Mouse (Mus musculus) midbrain, embryonic 11.5 days (tissue): ENCODE measurements around the gene Padi2. TPM values are rescaled to one million over a fixed set of nuclear protein-coding genes. Genes with fewer than 3 reads are reported as not detected.

Experiments used
- ATAC-seq: fragments of 200-750 bp; cut with Nextera tagmentation; 2 replicates; pipeline ENCODE4 v1.8.0; 2017; ENCODE audit warnings: moderate TSS enrichment, moderate library complexity; ENCODE audit not compliant: low FRiP score
- DNase-seq: peaks from one replicate; pipeline ENCODE4 v3.0.0; 2015; ENCODE audit warnings: low spot score; ENCODE audit errors: missing footprints
- H3K27ac ChIP-seq: fragments of 300-500 bp; sonication (generic); 2 replicates; pipeline ENCODE4 v1.5.1; 2014; ENCODE audit warnings: low read depth, low read length
- H3K27me3 ChIP-seq: fragments of 300-500 bp; sonication (generic); 2 replicates; pipeline ENCODE4 v1.6.1; 2014; ENCODE audit warnings: mild to moderate bottlenecking, low read length, moderate library complexity, mixed read lengths; ENCODE audit not compliant: control insufficient read depth, insufficient read depth
- H3K36me3 ChIP-seq: fragments of 300-500 bp; sonication (generic); 2 replicates; pipeline ENCODE4 v1.6.1; 2014; ENCODE audit warnings: mild to moderate bottlenecking, low read length, moderate library complexity, mixed read lengths; ENCODE audit not compliant: control insufficient read depth, insufficient read depth
- H3K4me1 ChIP-seq: fragments of 300-500 bp; sonication (generic); 2 replicates; pipeline ENCODE4 v1.6.1; 2014; ENCODE audit warnings: low read length; ENCODE audit not compliant: control insufficient read depth, insufficient read depth
- H3K4me2 ChIP-seq: fragments of 300-500 bp; sonication (generic); 2 replicates; pipeline ENCODE4 v1.6.1; 2014; ENCODE audit warnings: mild to moderate bottlenecking, moderate library complexity
- H3K4me3 ChIP-seq: fragments of 300-500 bp; sonication (generic); 2 replicates; pipeline ENCODE4 v1.5.1; 2014; ENCODE audit warnings: low read depth, low read length
- H3K9ac ChIP-seq: fragments of 300-500 bp; sonication (generic); 2 replicates; pipeline ENCODE4 v1.6.1; 2014; ENCODE audit warnings: low read length
- H3K9me3 ChIP-seq: fragments of 300-500 bp; sonication (generic); 2 replicates; pipeline ENCODE4 v1.6.1; 2016; ENCODE audit warnings: low read length; ENCODE audit not compliant: control insufficient read depth
- WGBS: fragments of 180-500 bp; shearing (Covaris S2); extraction: QIAGEN DNeasy Blood & Tissue Kit; methylation state at CpG from one replicate; pipeline ENCODE4 v1.1.7; 2014; 5-methylcytosine and 5-hydroxymethylcytosine counted together
- polyA plus RNA-seq: library from polyadenylated mRNA; unstranded; fragments of >200 nt; fragmentation: Nextera tagmentation; extraction: Ambion mirVana; gene quantifications from 2 replicates; pipeline ENCODE4 v1.2.1, GENCODE M21; 2014

The Padi2 gene
- polyA plus RNA-seq, 1 experiment from 2014 or later: 0.49 TPM

DNA sequence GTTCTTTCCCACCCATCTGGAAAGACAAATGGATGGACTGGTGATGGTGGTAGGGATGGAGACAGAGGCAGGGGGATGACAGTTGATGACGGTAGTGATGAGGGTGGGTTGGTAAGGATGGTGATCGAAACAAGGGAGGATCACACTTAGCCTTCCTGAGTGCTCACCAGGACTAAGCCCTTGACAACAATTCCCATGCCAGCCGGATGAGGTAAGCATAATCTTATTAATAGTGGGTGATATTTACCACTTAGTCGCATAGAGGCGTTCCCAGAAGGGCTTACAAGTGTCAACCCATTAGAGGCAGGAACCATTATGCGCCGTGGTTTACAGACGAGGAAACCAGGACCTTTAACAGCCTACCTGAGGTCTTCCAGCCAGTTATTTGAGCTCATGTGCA is 36.2 kb upstream of the Padi2 start:
- no peak overlapping the region for H3K27ac ChIP-seq
- no peaks in the 10 kb centered on the region for H3K27me3 ChIP-seq
- 89% methylated on average over 8 of the region's 8 CpGs for WGBS
- H3K4me1 ChIP-seq: peaks cover 9% of the 10 kb centered on the region
- H3K4me3 ChIP-seq: no peak overlapping the region
- H3K9me3 ChIP-seq: 0 out of 2 replicates have a peak, but pooled peaks cover 3% of the 10 kb centered on the region
- no peak for ATAC-seq
- peak; percentile 79 for DNase-seq
- no peaks in the 10 kb centered on the region for H3K36me3 ChIP-seq
- no peak overlapping the region for H3K4me2 ChIP-seq
- no peak overlapping the region for H3K9ac ChIP-seq

DNA sequence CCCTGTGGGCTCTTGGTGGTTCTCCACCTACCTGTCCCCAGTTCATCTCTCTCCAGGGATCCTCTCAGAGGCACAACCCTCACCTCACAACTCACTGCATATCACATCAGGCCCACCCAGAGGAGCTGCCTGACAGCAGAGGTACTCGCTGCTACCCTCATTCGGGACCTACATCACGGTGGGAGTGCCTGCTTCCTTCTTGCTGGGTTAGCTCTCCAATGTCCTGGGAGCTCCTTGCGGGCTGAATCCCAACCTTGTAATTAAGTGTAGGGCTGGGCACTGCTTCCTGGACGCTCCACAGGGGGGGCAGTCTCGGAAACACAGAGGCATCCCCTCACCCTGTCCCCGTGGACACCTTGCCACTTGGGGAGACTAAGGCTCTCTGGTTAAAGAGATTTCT is 35.3 kb upstream of the Padi2 start:
- no peak for ATAC-seq
- H3K9ac ChIP-seq: no peak overlapping the region
- WGBS: 80% methylated on average over 7 of the region's 7 CpGs
- no peaks in the 10 kb centered on the region for H3K36me3 ChIP-seq
- H3K9me3 ChIP-seq: 0 out of 2 replicates have a peak, but pooled peaks cover 3% of the 10 kb centered on the region
- H3K27me3 ChIP-seq: no peaks in the 10 kb centered on the region
- no peak for DNase-seq
- no peak overlapping the region for H3K4me2 ChIP-seq
- H3K27ac ChIP-seq: no peak overlapping the region
- no peak overlapping the region for H3K4me3 ChIP-seq
- peaks cover 9% of the 10 kb centered on the region for H3K4me1 ChIP-seq

GRCm38 (mm10) chr4:140871376-140871775 is 34.8 kb upstream of the Padi2 start:
- H3K9ac ChIP-seq: no peak overlapping the region
- no peak for DNase-seq
- H3K4me2 ChIP-seq: no peak overlapping the region
- no peak overlapping the region for H3K4me3 ChIP-seq
- 0 out of 2 replicates have a peak, but pooled peaks cover 3% of the 10 kb centered on the region for H3K9me3 ChIP-seq
- ATAC-seq: no peak
- H3K27me3 ChIP-seq: no peaks in the 10 kb centered on the region
- WGBS: 85% methylated on average over 3 of the region's 3 CpGs
- peaks cover 9% of the 10 kb centered on the region for H3K4me1 ChIP-seq
- H3K36me3 ChIP-seq: no peaks in the 10 kb centered on the region
- no peak overlapping the region for H3K27ac ChIP-seq

GRCm38 (mm10) chr4:140871851-140872685 is 34.1 kb upstream of the Padi2 start:
- Histone ChIP-seq H3K36me3 (no peaks in the 10 kb centered on the region), H3K27me3 (no peaks in the 10 kb centered on the region), H3K9ac (no peak overlapping the region), H3K27ac (no peak overlapping the region), H3K4me3 (no peak overlapping the region), H3K4me1 (peaks cover 9% of the 10 kb centered on the region), H3K9me3 (0 out of 2 replicates have a peak, but pooled peaks cover 3% of the 10 kb centered on the region), H3K4me2 (no peak overlapping the region)
- 85% methylated on average over 8 of the region's 8 CpGs for WGBS
- ATAC-seq: no peak
- no peak for DNase-seq

DNA sequence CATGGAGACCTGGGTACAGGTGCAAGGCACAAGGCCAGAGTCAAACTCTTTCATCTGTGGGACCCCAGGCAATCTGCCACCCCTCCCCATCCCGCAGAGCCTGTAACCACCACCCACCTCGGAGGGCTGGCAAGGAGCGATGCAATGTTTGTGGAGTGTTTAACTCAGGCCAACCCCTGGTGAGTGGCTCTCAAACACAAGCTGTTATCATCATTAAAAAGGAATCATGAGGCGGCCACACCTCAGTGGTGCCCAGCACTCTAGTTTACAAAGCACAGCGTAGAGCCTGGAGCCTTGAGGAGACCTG is 33.5 kb upstream of the Padi2 start:
- no peak for DNase-seq

DNA sequence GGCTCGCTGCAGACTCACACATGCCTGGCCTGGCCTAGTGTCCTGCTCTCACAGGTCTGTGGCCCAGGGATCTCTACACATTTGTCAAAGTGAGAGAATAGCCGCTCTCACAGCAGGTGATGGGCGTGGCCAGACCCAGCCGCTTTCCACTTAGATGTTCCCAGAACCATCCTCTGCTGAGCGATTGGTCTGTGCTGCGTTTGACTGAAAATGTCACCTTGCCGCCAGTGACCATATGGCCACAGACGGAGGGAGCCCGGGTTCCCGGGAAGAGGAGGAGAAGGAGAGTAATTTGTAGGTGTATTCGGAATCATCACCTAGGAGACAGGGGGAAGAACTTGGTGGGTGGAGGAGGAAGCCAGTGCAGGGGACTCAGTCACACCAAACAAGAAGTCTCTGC is 33.1 kb upstream of the Padi2 start:
- H3K9ac ChIP-seq: no peak overlapping the region
- no peak overlapping the region for H3K4me3 ChIP-seq
- 0 out of 2 replicates have a peak, but pooled peaks cover 3% of the 10 kb centered on the region for H3K9me3 ChIP-seq
- no peak overlapping the region for H3K27ac ChIP-seq
- ATAC-seq (no peak), DNase-seq (no peak)
- no peaks in the 10 kb centered on the region for H3K36me3 ChIP-seq
- H3K4me2 ChIP-seq: no peak overlapping the region
- peaks cover 9% of the 10 kb centered on the region for H3K4me1 ChIP-seq
- H3K27me3 ChIP-seq: no peaks in the 10 kb centered on the region
- 79% methylated on average over 11 of the region's 11 CpGs for WGBS

More for the DNA sequence above, 33.5 kb upstream of the Padi2 start:
- no peak overlapping the region for H3K9ac ChIP-seq
- H3K4me3 ChIP-seq: no peak overlapping the region
- ATAC-seq: no peak
- H3K27ac ChIP-seq: no peak overlapping the region
- H3K9me3 ChIP-seq: 0 out of 2 replicates have a peak, but pooled peaks cover 3% of the 10 kb centered on the region
- WGBS: 96% methylated on average over 5 of the region's 5 CpGs
- H3K36me3 ChIP-seq: no peaks in the 10 kb centered on the region
- H3K4me1 ChIP-seq: peaks cover 9% of the 10 kb centered on the region
- H3K4me2 ChIP-seq: no peak overlapping the region
- no peaks in the 10 kb centered on the region for H3K27me3 ChIP-seq

GRCm38 (mm10) chr4:140876161-140876560 is 30.0 kb upstream of the Padi2 start:
- ATAC-seq: no peak
- Histone ChIP-seq H3K4me3 (no peak overlapping the region), H3K4me1 (no peaks in the 10 kb centered on the region), H3K9me3 (0 out of 2 replicates have a peak, but pooled peaks cover 3% of the 10 kb centered on the region), H3K27ac (no peak overlapping the region), H3K36me3 (no peaks in the 10 kb centered on the region), H3K27me3 (no peaks in the 10 kb centered on the region), H3K4me2 (no peak overlapping the region), H3K9ac (no peak overlapping the region)
- 91% methylated on average over 8 of the region's 8 CpGs for WGBS
- DNase-seq: peak; percentile 64

DNA sequence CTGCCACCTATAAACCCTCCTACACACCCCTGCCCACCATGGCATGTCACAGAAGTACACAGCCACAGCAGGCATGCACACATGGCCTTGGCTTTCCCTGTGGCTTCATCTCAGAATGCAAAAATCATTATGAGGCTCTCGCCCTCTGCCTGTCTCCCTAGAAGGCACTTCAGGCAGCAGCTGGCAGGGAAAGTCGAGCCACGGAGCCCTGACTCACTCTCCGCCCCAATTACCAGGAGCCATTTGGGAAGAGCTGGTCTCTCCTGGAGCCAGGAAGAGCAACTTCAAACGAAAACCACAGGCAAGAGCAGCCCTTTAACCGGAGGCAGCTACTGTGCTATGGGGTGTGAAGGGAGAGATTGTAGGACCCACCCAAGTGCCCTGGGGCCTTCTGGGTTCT is 29.5 kb upstream of the Padi2 start:
- 75% methylated on average over 6 of the region's 6 CpGs for WGBS
- DNase-seq (peak; percentile 53), ATAC-seq (no peak)
- Histone ChIP-seq H3K36me3 (no peaks in the 10 kb centered on the region), H3K27ac (no peak overlapping the region), H3K27me3 (no peaks in the 10 kb centered on the region), H3K4me2 (no peak overlapping the region), H3K4me1 (no peaks in the 10 kb centered on the region), H3K4me3 (no peak overlapping the region), H3K9ac (no peak overlapping the region), H3K9me3 (0 out of 2 replicates have a peak, but pooled peaks cover 3% of the 10 kb centered on the region)

DNA sequence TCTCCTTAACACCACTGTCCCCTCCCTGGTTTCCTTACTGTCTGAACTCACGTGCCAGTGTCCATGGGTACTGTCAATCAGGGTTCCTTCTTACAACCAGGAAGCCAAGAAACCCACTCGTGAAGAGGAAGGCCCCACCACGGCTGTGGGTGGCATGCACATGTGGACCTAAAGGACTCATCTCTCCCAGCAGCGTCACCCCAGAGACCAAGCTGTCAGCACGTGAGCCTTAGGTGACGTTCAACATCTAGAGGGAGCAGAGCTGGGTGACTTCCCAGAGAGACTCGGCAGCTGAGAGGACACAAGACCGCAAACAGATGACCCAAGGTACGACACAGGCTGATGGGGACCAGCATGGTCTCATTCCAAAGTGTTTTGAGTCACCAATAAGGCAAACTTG is 28.7 kb upstream of the Padi2 start:
- ATAC-seq (no peak), DNase-seq (peak; percentile 71)
- Histone ChIP-seq H3K9ac (no peak overlapping the region), H3K27me3 (no peaks in the 10 kb centered on the region), H3K4me2 (no peak overlapping the region), H3K4me3 (no peak overlapping the region), H3K36me3 (no peaks in the 10 kb centered on the region), H3K27ac (no peak overlapping the region), H3K4me1 (no peaks in the 10 kb centered on the region), H3K9me3 (peaks cover 6% of the 10 kb centered on the region; the same call in 1 of the 2 replicates)
- WGBS: 83% methylated on average over 9 of the region's 9 CpGs
